Mouse (Mus musculus) embryonic facial prominence, embryonic 14.5 days (tissue): ENCODE measurements around the gene Rfx1. TPM values are rescaled to one million over a fixed set of nuclear protein-coding genes. Genes with fewer than 3 reads are reported as not detected.

Source experiments
- ATAC-seq: fragments of 200-750 bp; cut with Nextera tagmentation; 2 replicates; pipeline ENCODE4 v1.8.0; 2017; ENCODE audit warnings: low read depth, moderate number of reproducible peaks, moderate TSS enrichment
- DNase-seq: peaks from one replicate; pipeline ENCODE4 v3.0.0-alpha.2; 2015; ENCODE audit warnings: low spot score
- H3K27ac ChIP-seq: fragments of 300-500 bp; sonication (generic); replicated peaks from 2 replicates; pipeline ENCODE4 v1.5.1; 2014; ENCODE audit warnings: low read depth, mild to moderate bottlenecking, low read length, moderate library complexity
- H3K27me3 ChIP-seq: fragments of 300-500 bp; sonication (generic); replicated peaks from 2 replicates; pipeline ENCODE4 v1.6.1; 2014; ENCODE audit warnings: low read length; ENCODE audit not compliant: control insufficient read depth, insufficient read depth
- H3K36me3 ChIP-seq: fragments of 300-500 bp; sonication (generic); 2 replicates; pipeline ENCODE4 v1.6.1; 2014; ENCODE audit warnings: low read length, mixed read lengths; ENCODE audit not compliant: control insufficient read depth, insufficient read depth
- H3K4me1 ChIP-seq: fragments of 300-500 bp; sonication (generic); 2 replicates; pipeline ENCODE4 v1.6.1; 2014; ENCODE audit warnings: antibody characterized with exemption, low read length; ENCODE audit not compliant: control insufficient read depth, insufficient read depth
- H3K4me2 ChIP-seq: fragments of 300-500 bp; sonication (generic); 2 replicates; pipeline ENCODE4 v1.6.1; 2014; ENCODE audit warnings: low read depth, mild to moderate bottlenecking, low read length, moderate library complexity, mixed read lengths
- H3K4me3 ChIP-seq: fragments of 300-500 bp; sonication (generic); 2 replicates; pipeline ENCODE4 v1.5.1; 2014; ENCODE audit warnings: low read depth, mild to moderate bottlenecking, low read length
- H3K9ac ChIP-seq: fragments of 300-500 bp; sonication (generic); 2 replicates; pipeline ENCODE4 v1.6.1; 2014; ENCODE audit warnings: low read depth, mild to moderate bottlenecking, low read length, moderate library complexity, mixed read lengths
- H3K9me3 ChIP-seq: fragments of 300-500 bp; sonication (generic); 2 replicates; pipeline ENCODE4 v1.6.1; 2016; ENCODE audit warnings: low read length; ENCODE audit not compliant: control insufficient read depth
- WGBS: fragments of 180-500 bp; shearing (Covaris S2); extraction: QIAGEN DNeasy Blood & Tissue Kit; methylation state at CpG from one replicate; pipeline ENCODE4 v1.1.7; 2014; 5-methylcytosine and 5-hydroxymethylcytosine counted together
- polyA plus RNA-seq: library from polyadenylated mRNA; unstranded; fragments of >200 nt; fragmentation: Nextera tagmentation; extraction: Ambion mirVana; gene quantifications from 2 replicates; pipeline ENCODE4 v1.2.1, GENCODE M21; 2014

Gene Rfx1
- polyA plus RNA-seq, 1 experiment from 2014 or later = 9.1 TPM

- no peaks in the 10 kb centered on the region for H3K4me1 ChIP-seq
- ATAC-seq (peak; percentile 27; the same call in 1 of the 2 replicates), DNase-seq (no peak)
- no peaks in the 10 kb centered on the region for H3K27me3 ChIP-seq
- WGBS = 53% methylated on average over 32 of the region's 42 CpGs
- peak overlapping the region; percentile 23; the same call in 1 of the 2 replicates for H3K4me2 ChIP-seq
- peaks cover 85% of the 10 kb centered on the region for H3K36me3 ChIP-seq
- H3K9me3 ChIP-seq = no peaks in the 10 kb centered on the region
- H3K9ac ChIP-seq = peak overlapping the region; percentile 37; the same call in 1 of the 2 replicates
- no peak overlapping the region for H3K4me3 ChIP-seq
- H3K27ac ChIP-seq = no peak overlapping the region
Measured at GRCm38 (mm10) chr8:84084341-84085115, 17.9 kb downstream of the Rfx1 start.

DNA sequence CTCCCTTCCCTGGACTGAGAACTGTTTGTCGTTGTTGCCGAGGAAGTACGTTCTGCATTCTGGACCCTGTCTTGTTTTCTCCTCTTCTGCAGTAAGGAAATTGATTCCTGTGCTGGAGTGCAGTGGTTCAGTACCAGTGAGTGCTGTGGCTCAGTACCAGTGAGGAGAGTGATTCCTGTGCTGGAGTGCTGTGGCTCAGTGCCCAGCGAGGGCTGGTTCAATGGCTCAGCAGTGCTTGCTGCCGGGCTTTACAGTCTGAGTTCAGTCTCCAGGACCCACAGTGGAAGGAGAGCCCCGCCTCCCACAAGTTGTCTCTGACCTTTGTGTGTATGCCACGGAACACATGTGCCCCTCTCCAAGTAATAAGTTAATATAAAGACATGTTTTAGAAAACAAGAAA, 20.5 kb downstream of the Rfx1 start:
- Histone ChIP-seq H3K9ac (no peak overlapping the region), H3K27ac (no peak overlapping the region), H3K4me3 (no peak overlapping the region), H3K4me1 (no peaks in the 10 kb centered on the region), H3K27me3 (no peaks in the 10 kb centered on the region), H3K36me3 (peaks cover 95% of the 10 kb centered on the region), H3K4me2 (no peak overlapping the region), H3K9me3 (no peaks in the 10 kb centered on the region)
- no peak for DNase-seq
- ATAC-seq = no peak
- 88% methylated on average over 7 of the region's 7 CpGs for WGBS

DNA sequence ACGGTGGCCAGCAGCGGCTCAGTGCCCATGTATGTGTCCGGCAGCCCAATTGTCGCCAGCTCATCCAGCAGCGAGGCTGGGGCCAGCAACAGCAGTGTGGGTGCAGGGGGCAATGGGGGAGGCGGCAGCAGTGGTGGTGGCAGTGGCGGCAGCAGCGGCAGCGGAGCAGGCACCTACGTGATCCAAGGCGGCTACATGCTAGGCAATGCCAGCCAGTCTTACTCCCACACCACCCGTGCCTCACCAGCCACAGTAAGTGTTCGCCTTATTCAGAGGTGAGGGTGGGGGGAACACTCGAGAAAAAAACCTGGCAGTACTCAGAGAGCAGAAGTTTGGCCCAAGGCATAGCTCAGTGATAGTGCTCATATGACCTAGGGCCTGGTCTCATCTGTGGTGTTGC, 21.2 kb downstream of the Rfx1 start:
- H3K4me2 ChIP-seq = no peak overlapping the region
- WGBS = 91% methylated on average over 14 of the region's 14 CpGs
- peaks cover 95% of the 10 kb centered on the region for H3K36me3 ChIP-seq
- H3K9ac ChIP-seq = no peak overlapping the region
- no peaks in the 10 kb centered on the region for H3K27me3 ChIP-seq
- no peak overlapping the region for H3K4me3 ChIP-seq
- ATAC-seq (no peak), DNase-seq (no peak)
- H3K4me1 ChIP-seq = no peaks in the 10 kb centered on the region
- no peaks in the 10 kb centered on the region for H3K9me3 ChIP-seq
- no peak overlapping the region for H3K27ac ChIP-seq

- no peak overlapping the region for H3K9ac ChIP-seq
- H3K27ac ChIP-seq = no peak overlapping the region
- H3K36me3 ChIP-seq = peaks cover 95% of the 10 kb centered on the region
- no peak for ATAC-seq
- 75% methylated on average over 9 of the region's 9 CpGs for WGBS
- no peak overlapping the region for H3K4me3 ChIP-seq
- H3K9me3 ChIP-seq = no peaks in the 10 kb centered on the region
- H3K27me3 ChIP-seq = no peaks in the 10 kb centered on the region
- no peak for DNase-seq
- H3K4me1 ChIP-seq = no peaks in the 10 kb centered on the region
- no peak overlapping the region for H3K4me2 ChIP-seq
Measured at GRCm38 (mm10) chr8:84089277-84089676, 22.6 kb downstream of the Rfx1 start.

DNA sequence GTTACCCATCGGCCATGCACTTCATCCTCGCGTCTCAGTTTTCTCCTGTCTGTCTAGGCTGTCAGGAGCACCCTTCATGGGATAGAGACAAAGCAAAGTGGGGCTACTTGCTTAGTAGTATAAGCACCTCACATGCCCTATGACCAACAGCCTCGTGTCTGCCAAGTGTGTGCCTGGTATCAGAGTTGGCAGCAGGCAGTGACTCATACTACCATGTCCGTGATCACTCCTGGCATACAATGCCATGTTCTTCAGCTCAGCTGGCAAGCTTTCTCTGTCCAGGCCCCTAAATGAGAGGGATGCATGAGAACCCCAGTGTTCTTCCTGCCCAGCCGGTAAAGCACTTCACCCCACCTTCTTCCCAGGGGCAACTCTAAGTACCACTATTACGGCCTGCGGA, 24.0 kb downstream of the Rfx1 start:
- Histone ChIP-seq H3K4me2 (no peak overlapping the region), H3K27me3 (no peaks in the 10 kb centered on the region), H3K4me1 (no peaks in the 10 kb centered on the region), H3K36me3 (peaks cover 95% of the 10 kb centered on the region), H3K9me3 (no peaks in the 10 kb centered on the region), H3K9ac (no peak overlapping the region), H3K27ac (no peak overlapping the region), H3K4me3 (no peak overlapping the region)
- no peak for ATAC-seq
- DNase-seq = no peak
- 91% methylated on average over 8 of the region's 8 CpGs for WGBS

- Histone ChIP-seq H3K4me1 (no peaks in the 10 kb centered on the region), H3K27me3 (no peaks in the 10 kb centered on the region), H3K4me2 (no peak overlapping the region), H3K9me3 (no peaks in the 10 kb centered on the region), H3K9ac (no peak overlapping the region), H3K36me3 (peaks cover 82% of the 10 kb centered on the region), H3K27ac (no peak overlapping the region), H3K4me3 (no peak overlapping the region)
- ATAC-seq (no peak), DNase-seq (no peak)
- WGBS = 76% methylated on average over 6 of the region's 8 CpGs
Measured at GRCm38 (mm10) chr8:84096061-84096460, 29.4 kb downstream of the Rfx1 start.

GRCm38 (mm10) chr8:84098376-84098775, 31.7 kb downstream of the Rfx1 start:
- no peak overlapping the region for H3K4me3 ChIP-seq
- 98% methylated on average over 6 of the region's 7 CpGs for WGBS
- H3K9me3 ChIP-seq = no peaks in the 10 kb centered on the region
- H3K9ac ChIP-seq = no peak overlapping the region
- peaks cover 72% of the 10 kb centered on the region for H3K36me3 ChIP-seq
- no peak for ATAC-seq
- DNase-seq = no peak
- H3K27ac ChIP-seq = no peak overlapping the region
- no peaks in the 10 kb centered on the region for H3K27me3 ChIP-seq
- peaks cover 3% of the 10 kb centered on the region; the same call in 1 of the 2 replicates for H3K4me1 ChIP-seq
- H3K4me2 ChIP-seq = no peak overlapping the region

DNA sequence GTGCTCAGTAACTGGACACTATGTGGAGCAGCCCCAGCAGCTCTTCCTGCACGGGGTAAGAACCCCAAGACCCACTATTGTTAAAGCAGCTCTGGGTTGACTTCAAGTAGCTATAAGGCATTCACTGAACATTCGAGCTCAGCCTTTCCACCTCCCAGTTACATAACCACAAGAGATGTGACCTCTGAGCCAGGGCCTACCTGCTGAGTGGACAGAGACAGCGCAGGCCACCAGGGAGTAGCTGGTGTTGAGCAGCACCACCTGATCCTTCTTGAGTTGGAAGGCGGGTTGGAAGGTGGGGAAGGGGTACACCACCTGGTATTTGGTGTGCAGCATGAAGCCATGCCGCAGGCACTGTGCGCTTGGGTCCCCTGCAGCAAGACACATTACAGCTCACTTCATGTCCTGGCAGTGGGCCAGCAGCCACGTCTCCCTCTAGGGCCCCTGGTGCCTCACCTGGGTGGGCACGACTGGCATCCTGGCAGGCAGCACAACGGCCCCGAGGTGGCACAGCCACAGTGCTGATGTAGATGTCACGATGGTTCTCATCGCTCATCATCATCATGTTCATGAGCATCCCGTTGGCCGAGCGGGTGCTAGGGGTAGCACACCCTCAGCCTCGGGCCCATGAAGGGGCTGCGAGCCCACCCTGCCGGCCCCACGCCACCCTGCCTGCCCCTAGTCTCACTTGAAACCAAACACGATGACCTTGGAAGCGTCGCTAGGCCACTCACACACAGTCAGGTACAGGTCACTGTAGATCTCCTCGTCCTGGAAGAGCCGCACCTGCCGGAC, 35.0 kb downstream of the Rfx1 start:
- H3K36me3 ChIP-seq = peaks cover 40% of the 10 kb centered on the region
- H3K4me1 ChIP-seq = peaks cover 6% of the 10 kb centered on the region; the same call in 1 of the 2 replicates
- H3K4me3 ChIP-seq = no peak overlapping the region
- WGBS = 91% methylated on average over 25 of the region's 25 CpGs
- ATAC-seq = no peak
- H3K27me3 ChIP-seq = no peaks in the 10 kb centered on the region
- H3K9ac ChIP-seq = no peak overlapping the region
- no peaks in the 10 kb centered on the region for H3K9me3 ChIP-seq
- no peak for DNase-seq
- no peak overlapping the region for H3K27ac ChIP-seq
- H3K4me2 ChIP-seq = no peak overlapping the region
